Mouse (Mus musculus): Measurements from ENCODE around the gene Hoxa2. TPM values are rescaled to one million over a fixed set of nuclear protein-coding genes. Genes with fewer than 3 reads are reported as not detected.
A peak's percentile ranks its signal among the peaks of the same experiment; 100 is the strongest.

Gene Hoxa2
- total RNA-seq, 2 experiments from 2014 or later, result not detected

GRCm38 (mm10) chr6:52202362-52203120 is 37.9 kb upstream of the Hoxa2 start:
- DNase-seq (ENCODE audit: extremely low spot score in 1 of 2, low spot score in 1 of 2), result no peak

- no peak for DNase-seq (ENCODE audit: extremely low spot score in 1 of 2, low spot score in 1 of 2)
These were observed 36.6 kb upstream of the Hoxa2 start for GRCm38 (mm10) chr6:52201269-52201668.

GRCm38 (mm10) chr6:52200751-52201250 is 36.2 kb upstream of the Hoxa2 start:
- DNase-seq (ENCODE audit: extremely low spot score in 1 of 2, low spot score in 1 of 2), result no peak

- DNase-seq (ENCODE audit: extremely low spot score in 1 of 2, low spot score in 1 of 2), result no peak
These were observed 35.6 kb upstream of the Hoxa2 start for GRCm38 (mm10) chr6:52200073-52200750.

- DNase-seq (ENCODE audit: extremely low spot score in 1 of 2, low spot score in 1 of 2), result no peak
These were observed 32.6 kb upstream of the Hoxa2 start for GRCm38 (mm10) chr6:52197271-52197670.

- DNase-seq (ENCODE audit: extremely low spot score in 1 of 2, low spot score in 1 of 2), result no peak
These were observed 32.2 kb upstream of the Hoxa2 start for GRCm38 (mm10) chr6:52196811-52197210.

GRCm38 (mm10) chr6:52194690-52195089 is 30.1 kb upstream of the Hoxa2 start:
- DNase-seq (ENCODE audit: extremely low spot score in 1 of 2, low spot score in 1 of 2), result no peak

- peak in 1 of 2 experiments; percentile 41 for DNase-seq (ENCODE audit: extremely low spot score in 1 of 2, low spot score in 1 of 2)
These were observed 27.4 kb upstream of the Hoxa2 start for GRCm38 (mm10) chr6:52191860-52192550.

- no peak for DNase-seq (ENCODE audit: extremely low spot score in 1 of 2, low spot score in 1 of 2)
These were observed 26.5 kb upstream of the Hoxa2 start, which contains the start of gene Hoxa4 for GRCm38 (mm10) chr6:52190906-52191810. Gene Hoxa4 (minus strand): TSS chr6:52191753.

- DNase-seq (ENCODE audit: extremely low spot score in 1 of 2, low spot score in 1 of 2), result no peak
These were observed 25.8 kb upstream of the Hoxa2 start for GRCm38 (mm10) chr6:52190410-52190809.

GRCm38 (mm10) chr6:52189909-52190308 is 25.3 kb upstream of the Hoxa2 start:
- no peak for DNase-seq (ENCODE audit: extremely low spot score in 1 of 2, low spot score in 1 of 2)

GRCm38 (mm10) chr6:52189172-52189591 is 24.6 kb upstream of the Hoxa2 start:
- no peak for DNase-seq (ENCODE audit: extremely low spot score in 1 of 2, low spot score in 1 of 2)

GRCm38 (mm10) chr6:52186500-52186899 is 21.9 kb upstream of the Hoxa2 start:
- DNase-seq (ENCODE audit: extremely low spot score in 1 of 2, low spot score in 1 of 2), result no peak

- no peak for DNase-seq (ENCODE audit: extremely low spot score in 1 of 2, low spot score in 1 of 2)
These were observed 21.2 kb upstream of the Hoxa2 start for GRCm38 (mm10) chr6:52185834-52186233.

GRCm38 (mm10) chr6:52185222-52185621 is 20.6 kb upstream of the Hoxa2 start:
- DNase-seq (ENCODE audit: extremely low spot score in 1 of 2, low spot score in 1 of 2), result no peak

- no peak for DNase-seq (ENCODE audit: extremely low spot score in 1 of 2, low spot score in 1 of 2)
These were observed 20.0 kb upstream of the Hoxa2 start for GRCm38 (mm10) chr6:52184668-52185067.

- no peak for DNase-seq (ENCODE audit: extremely low spot score in 1 of 2, low spot score in 1 of 2)
These were observed 18.9 kb upstream of the Hoxa2 start for GRCm38 (mm10) chr6:52183311-52184080.

GRCm38 (mm10) chr6:52182793-52183192 is 18.2 kb upstream of the Hoxa2 start:
- DNase-seq (ENCODE audit: extremely low spot score in 1 of 2, low spot score in 1 of 2), result no peak

- no peak for DNase-seq (ENCODE audit: extremely low spot score in 1 of 2, low spot score in 1 of 2)
These were observed 17.4 kb upstream of the Hoxa2 start for GRCm38 (mm10) chr6:52182030-52182429.

Measured in layer of hippocampus, postnatal 25 days (tissue).